Mouse (Mus musculus): ENCODE measurements around the gene Chp1.
"Not testable (repeated sequence)": the region's sequence is repeated elsewhere in the genome, so short reads cannot be mapped to it uniquely, and the experiment has no call there.

Gene Chp1

DNA sequence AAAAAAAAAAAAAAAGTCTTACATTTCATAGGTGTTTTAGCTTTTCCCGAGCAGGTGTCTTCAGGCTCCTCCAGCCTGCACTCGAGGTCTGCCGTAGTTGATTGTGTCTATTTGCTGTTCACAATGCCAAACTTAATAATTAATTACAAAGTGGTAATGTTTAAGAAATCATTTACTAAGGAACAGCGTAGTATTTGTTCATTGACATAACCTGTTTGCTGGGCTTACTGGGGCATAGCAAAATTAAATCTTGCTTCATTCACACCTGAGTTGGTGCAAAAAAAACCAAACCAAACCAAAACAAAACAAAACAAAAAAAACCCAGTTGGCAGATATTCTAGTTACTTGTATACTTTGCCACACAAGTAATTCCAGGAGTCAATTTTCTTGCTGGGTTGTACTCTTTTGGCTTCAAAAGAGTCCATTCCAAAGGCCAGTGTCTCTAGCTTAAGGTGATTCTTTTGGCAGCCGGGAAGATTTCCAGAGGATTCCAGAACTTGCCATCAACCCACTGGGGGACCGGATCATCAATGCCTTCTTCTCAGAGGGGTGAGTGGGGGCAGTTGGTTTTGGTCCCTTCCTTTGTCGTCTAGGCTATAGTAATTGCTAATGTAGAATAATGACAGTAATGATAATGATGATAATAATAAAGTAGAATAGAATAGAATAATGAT lies 18.8 kb downstream of the Chp1 start:
- DNase-seq = no peak

DNA sequence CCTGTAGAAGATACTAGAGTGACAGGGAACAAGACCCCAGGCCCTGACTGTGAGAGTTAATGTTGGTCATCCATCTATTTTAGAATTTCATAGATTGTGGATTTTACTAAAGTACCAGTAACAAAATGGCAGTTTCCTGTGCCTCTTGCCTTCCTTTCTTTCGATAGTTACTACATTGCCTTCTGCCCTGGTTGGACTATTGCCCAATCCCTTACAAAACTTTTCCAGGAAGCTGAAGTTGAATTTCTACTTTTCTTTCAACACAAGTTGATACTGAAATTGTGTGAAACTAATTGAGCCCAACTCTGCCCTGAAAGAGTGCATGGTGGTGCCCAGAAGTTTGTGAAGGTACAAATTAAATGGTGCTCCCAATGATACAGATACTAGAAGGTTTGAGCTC lies 25.0 kb downstream of the Chp1 start:
- no peak for DNase-seq

DNA sequence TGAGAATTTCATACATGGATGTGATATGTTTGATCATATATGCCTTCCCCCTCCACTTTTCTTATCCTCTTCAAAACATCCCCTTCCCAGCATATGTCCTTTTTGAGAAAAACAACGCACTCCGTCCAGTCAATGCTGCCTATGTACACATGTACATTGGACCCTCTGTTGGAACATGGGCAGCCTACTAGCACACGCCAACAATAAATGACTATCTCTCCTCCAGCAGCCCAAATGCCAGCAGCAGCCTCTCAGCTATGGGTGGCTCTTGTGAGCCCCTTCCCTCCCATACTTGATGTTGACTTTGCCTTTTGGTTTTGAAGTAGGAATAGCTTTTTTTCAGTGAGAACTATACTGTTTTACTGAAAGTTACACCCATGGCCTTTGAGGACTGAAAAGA lies 34.1 kb downstream of the Chp1 start:
- DNase-seq = no peak

DNA sequence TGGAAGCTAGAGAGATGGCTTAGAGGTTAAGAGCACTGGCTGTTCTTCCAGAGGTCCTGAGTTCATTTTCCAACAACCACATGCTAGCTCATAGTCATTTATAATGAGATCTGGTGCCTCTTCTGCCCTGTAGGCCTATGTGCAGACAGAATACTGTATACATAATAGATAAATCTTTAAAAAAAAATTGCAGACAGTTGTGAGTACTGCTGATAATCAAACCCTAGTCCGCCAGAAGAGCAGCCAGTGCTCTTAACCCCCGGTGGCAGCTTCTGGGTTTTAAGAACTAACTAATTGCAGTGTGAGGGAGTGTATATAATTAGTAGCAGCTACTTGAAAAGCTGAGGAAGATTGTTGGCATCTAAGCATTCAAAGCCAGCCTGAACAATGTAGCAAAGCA lies 35.9 kb downstream of the Chp1 start:
- DNase-seq = no peak

DNA sequence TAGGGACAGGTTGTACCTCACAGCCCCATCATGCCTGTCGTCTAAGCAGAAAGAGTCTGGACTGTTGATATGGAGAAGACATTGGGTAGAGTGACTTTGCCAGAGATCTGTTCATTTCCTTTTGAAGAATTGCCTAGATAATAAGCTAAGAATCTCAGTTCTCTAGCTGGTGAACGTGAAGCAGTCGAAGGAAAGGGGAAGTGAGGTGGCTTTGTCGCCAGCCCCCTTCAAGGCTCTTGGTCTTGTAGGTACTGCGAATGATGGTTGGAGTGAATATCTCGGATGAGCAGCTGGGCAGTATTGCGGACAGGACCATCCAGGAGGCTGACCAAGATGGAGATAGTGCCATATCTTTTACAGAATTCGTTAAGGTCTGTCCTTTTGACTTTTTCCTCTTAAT lies 36.8 kb downstream of the Chp1 start:
- no peak for DNase-seq

DNA sequence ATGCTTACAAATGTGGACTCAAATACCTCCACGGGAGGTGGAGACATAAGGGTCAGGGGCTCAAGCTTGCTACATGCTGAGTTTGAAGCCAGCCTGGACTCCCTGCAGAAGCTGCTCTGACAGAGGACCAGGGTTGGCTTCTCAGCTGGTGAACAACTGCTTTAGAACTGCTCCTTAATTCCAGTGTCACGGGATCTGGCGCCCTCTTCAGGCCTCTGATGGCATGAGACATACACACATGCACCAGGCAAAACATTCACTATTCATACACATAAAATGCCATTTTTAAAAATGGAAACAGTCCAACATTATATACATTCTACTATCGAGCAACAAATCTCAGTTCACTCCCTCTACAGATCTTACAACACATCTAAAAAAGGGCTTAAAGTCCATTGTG lies 39.9 kb downstream of the Chp1 start:
- DNase-seq = peak; percentile 56

DNA sequence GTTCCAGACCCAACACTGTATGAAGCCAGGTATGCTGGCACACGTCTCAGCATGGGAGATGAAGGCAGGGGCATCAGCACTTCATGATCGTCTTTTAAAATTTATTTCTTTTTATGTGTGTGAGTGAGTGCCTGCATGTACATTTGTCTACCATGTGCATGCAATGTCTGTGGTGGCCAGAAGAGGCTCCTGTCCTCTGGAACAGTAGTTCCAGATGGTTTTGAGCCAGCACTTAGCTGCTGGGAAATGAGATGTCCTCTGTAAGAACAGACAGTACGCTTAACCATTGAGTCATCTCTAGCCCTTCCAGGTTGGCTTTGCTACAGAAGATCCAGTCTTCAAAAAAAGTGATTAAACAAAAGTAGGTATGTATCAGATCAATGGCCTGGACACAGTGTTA lies 43.8 kb downstream of the Chp1 start:
- DNase-seq = no peak

DNA sequence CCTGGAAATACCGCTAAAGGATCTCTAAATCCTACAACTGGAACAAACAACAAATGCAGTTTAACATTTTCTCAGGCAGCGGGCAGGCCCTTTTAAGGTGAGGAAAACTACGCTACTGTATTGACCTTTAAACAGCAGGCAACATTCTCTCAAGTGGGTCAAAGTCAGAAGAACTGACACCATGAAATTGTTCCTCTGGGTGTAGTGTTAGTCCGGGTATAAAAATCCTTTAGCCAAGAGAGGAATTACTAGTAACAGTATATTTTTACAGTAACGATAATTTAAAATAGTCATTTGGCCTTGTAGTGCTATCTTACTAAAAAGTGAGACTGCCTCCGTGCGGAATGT lies 46.2 kb downstream of the Chp1 start:
- DNase-seq = no peak

DNA sequence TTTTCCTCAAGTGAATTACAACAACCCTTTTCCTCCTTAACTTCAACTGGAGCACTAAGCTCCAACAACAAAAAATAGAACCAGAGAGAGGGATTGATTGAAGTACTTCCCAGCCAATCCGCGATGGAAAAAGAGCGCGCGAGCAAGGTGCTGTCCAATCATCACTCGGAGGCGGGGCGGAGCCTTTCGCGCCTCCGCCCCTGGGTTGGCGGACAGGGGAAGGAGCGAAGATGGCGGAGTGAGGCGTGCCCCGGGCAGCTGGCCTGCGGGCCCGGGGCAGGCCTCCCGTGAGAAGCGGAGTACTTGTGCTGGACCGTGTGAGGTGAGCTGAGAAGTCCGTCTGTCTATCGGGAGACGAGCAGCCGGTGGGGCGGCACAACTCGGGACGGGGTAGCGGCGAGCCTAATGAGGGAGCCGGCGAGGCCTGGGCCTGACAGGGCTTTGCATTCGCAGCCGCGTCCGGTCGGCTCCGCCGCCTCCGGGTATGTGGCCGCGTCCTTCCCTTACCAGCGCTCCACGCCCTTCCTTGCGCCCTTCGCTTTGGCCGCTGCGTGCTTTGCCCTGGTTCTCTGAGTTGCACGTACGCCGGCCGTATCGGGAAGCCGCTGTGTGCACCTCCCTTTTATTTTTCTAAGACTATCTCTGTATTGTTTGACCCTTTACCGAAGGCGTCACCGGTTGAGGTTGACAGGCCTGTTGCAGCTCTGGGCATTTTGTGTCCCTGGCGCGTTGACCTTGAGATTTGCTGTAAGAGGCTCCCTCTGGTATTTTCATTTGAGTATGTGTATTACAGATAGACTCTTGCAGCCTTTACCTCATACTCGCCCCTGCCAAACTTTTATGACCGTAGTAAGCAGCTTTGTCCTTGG lies 46.9 kb downstream of the Chp1 start:
- DNase-seq = peak; percentile 99

DNA sequence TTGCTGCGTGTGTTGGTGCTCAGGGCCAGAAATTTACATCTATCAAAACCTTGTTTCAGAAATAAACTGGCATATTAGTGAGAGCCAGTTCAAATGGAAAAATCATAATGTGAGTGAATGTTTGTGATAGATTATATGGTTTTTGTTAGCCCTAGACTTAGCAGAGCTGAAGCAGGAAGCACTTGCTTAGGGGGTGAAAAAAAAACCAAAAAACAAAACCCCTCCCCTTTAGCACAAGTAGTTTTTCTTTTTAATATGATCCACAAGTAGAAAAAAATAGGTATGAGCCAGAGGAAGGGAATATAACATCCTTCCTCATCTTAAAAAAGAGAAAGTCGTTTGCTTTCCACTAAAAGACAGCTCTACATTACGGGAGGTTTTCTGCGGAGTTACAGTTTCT lies 47.8 kb downstream of the Chp1 start:
- no peak for DNase-seq

DNA sequence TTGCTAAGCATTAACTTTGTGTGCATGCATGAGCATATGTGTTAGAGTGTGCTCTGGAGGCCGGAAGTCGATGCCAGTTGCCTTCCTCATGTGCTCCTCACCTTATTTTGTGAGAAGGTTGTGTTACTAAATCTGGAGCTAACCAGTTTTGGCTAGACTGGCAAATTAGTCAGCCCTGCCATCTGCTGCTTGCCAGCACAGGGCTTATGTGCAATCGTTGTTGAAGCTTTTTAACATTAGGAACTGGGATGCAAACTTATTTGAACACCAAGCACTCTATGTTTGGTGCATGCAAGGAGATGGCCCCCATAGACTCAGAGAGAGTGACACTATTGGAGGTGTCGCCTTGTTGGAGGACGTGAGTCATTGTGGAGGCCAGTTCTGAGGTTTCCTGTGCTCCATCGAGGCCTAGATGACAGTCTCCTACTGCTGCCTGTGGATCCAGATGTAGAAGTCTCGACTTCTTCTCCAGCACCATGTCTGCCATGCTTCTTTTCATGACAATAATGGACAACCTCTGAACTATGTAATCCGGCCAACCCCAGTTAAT lies 49.4 kb downstream of the Chp1 start:
- DNase-seq = no peak

DNA sequence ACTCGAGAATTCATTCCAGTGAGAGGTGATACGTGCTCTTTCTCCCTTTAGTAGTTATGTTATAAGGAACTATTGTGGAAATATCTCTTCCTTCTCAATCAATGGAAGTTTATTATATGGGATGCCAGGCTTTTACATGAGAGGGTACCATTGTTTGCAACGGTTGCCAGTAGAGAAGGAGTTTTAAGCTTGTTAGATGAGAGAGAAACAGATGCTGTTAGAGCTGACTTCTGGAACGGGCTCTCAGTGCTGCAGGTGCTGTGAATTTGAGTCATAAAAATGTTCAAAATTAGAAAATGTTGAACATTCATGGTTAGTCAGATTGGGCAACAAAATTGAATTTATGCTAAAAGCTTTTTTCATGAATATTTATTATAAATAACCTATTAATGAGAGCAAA lies 53.5 kb downstream of the Chp1 start:
- DNase-seq = no peak

DNA sequence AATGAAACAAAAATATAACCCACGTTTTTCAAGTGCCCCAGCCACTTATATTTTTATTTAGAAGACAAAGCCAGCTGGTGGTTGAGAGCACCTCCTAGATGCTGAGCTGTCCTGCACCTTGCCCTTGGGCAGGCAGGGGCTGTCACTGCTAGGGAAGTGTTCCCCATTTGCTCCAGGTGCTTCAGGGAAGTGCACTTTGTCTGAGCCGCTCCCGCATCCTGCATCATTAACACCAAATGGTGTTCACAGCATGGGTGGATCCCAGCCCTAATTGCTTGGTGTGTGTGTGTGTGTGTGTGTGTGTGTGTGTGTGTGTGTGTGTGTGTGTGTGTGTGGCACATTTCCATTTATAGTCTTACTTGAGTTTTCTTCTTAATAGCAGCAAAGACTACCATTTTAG lies 54.1 kb downstream of the Chp1 start:
- not testable (repeated sequence) for DNase-seq

DNA sequence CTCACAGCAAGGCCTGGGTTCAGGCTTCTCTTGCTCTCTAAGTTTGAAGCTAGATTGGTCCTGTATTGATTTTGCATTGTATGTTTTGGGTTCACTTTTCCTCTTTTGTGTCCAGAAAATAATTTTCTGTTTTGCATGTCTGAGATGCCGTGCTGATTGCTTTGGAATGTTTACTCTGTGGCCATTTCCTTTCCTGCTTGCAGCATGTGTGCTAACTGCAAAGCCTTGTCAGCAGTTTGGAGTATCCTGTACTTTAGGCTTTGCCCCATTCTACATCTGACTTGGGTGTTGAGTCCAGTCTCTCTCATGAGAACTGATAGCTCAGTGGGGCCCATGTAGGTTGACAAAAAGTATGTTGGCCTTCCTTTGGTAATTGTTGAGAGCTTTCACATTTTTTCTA lies 55.0 kb downstream of the Chp1 start:
- DNase-seq = no peak

DNA sequence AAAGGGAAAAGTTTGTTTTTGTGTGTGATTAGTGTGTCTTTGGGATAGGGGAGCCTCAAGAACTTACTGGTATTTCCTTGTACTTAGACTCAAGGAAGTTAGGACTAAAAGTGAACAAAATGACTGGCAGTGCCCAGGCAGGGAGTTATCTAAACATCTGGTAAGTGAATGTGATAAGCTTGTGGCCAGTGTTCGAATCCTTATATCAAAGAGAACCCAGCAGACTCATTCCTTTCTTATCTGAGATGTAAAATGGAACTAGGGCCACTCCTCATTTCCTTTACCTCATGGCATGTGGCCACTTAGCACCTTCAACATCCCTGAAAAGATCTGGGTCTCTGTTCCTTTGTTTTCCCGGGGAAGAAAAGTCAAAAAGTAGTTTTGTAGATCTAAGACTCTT lies 56.4 kb downstream of the Chp1 start:
- DNase-seq = no peak

DNA sequence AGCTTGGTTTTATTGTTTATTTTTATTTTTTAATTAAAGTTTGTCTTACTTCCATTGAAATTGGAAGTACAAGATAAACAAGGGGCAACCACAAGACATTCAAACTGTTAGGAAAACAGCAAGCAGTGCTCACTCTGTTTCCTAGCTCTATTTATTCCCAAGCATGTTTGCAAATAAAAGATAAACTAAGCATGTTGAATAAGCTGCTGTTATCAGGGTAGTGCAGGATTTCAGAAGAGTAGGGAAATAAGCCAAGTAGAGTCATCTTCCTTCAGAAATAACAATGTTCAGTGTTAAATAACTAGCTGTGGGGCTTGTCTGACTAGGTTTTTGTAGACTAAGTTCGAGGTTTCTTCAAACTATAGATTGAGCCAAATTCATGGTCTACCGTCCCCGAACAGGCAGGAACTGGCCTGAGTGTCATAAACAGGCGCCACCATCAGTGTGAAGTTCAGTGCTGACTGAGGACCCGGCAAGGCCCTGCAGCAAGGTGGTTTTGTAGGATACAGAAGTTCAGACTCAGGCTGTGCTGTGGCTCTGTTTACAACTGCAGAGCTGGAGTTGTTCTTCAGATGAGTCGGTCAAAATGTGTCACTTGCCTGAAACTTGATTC lies 58.0 kb downstream of the Chp1 start:
- DNase-seq = no peak

DNA sequence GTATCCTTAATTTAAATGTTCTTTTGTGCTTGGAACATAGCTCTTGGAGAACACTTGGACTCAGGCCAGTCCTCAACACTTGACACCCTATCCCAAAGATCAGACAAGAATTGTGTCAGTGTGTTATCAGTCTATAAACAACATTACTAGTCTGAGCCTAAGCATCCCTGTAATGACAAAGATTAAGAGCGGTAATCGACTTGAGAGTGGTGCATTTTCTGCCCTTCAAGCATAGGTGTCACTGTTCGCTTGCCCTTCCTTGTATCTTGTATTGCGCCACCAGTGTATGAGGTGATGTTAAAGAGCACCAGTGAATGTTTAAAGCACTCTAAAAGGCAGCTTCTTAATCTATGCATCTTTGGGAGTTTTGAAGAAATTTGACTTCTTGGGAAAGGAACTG lies 59.5 kb downstream of the Chp1 start:
- no peak for DNase-seq

DNA sequence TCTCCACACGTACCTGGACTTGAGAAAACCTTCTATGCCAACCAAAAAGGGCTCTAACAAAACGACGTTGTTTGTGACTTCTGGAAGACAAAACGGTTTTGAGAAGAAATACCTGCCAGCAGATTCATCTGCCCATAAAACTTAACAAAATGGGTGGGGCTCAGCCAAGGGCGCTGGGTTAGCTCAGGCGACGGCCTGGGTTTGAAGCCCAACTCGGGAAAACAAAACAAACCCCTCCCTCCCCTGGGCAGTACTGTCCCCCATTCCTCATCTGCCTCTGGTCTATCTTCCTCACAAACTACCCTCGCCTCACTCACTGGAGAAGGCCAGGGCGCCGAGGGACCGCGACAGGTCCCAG lies 70.3 kb downstream of the Chp1 start:
- DNase-seq = no peak

DNA sequence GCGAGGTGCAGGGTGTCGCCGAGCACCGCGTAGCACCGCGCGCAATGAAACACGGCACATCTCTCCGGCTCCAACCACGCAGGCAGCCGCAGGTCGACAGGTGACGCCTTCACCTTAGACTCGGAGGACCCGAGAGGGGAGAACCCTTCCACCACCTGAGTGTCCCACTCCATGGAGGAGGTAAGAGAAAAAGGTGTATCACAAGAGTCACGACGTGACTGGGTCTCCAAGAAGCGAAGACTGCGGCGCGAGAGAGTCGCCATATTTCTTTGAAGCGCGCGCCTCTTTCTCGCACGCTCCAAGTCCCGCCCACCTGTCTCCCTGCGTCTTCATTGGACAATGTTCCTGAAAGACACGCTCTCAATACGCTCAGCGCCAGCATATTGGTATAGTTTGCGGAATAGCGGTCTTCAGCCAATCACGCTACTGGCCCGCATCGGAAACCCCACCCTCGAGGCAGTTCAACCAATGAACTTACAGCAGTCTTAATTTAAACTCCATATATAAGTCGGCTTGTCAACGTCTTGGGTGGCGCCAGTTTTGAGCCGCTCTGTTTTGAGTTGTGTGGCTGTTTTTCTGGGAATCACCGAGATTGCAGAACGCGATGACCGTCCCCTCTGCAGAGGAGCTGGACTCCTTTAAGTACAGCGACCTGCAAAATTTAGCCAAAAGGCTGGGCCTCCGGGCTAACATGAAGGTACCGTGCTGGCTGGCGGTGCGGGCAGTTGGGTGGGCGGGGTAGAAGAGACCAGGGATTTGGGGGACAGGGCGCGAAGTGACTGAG lies 70.9 kb downstream of the Chp1 start, which contains the start of the genes Nusap1 and Oip5:
TSS of gene Nusap1 (plus strand) at position 100 of the 784 bp plus-strand sequence.
TSS of gene Oip5 (minus strand) at position 271 of the 784 bp plus-strand sequence.
- DNase-seq = peak; percentile 86

DNA sequence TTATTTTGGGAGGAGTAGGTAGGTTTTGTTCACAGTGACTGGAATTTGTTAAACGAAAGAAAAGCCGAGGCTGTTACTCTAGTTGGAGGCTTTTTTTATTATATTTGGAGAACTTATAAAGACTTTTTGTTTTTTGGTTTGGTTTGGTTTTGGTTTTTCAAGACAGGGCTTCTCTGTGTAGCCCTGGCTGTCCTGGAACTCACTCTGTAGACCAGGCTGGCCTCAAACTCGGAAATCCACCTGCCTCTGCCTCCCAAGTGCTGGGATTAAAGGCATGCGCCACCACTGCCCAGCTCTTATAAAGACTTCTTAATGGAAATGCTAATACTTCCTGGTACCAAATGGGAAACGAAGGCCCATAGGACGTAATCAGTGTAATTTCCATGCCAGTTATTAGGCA lies 71.5 kb downstream of the Chp1 start:
- not testable (repeated sequence) for DNase-seq

DNA sequence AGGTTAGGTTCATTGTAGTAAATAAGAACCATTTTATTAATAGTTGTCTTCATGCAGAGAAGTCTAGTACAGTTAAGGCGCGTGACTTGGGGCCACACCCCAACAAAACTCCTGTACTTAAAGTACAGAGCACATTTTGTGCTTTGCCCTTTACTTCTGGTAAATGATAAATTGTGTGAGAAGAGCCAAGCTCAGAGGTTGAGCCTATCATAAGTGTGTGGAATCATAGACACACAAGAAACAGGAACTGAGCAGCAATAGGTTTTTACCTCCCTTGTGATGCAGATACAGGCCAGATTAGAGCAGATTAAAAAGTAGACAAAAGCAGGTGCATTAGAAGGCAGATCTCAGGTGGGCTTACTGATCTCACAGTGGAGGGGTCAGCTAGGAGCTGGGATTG lies 73.8 kb downstream of the Chp1 start:
- no peak for DNase-seq

Measured in right cerebral cortex, postnatal 4 days (tissue).